Mouse (Mus musculus) layer of hippocampus, adult 11-12 months (tissue): ENCODE data around the gene Celf2.
A peak's percentile ranks its signal among the peaks of the same experiment; 100 is the strongest.

Source experiments
- DNase-seq: peaks from one replicate; pipeline ENCODE4 v3.0.0; 2022; ENCODE audit warnings: low spot score

Gene Celf2

DNA sequence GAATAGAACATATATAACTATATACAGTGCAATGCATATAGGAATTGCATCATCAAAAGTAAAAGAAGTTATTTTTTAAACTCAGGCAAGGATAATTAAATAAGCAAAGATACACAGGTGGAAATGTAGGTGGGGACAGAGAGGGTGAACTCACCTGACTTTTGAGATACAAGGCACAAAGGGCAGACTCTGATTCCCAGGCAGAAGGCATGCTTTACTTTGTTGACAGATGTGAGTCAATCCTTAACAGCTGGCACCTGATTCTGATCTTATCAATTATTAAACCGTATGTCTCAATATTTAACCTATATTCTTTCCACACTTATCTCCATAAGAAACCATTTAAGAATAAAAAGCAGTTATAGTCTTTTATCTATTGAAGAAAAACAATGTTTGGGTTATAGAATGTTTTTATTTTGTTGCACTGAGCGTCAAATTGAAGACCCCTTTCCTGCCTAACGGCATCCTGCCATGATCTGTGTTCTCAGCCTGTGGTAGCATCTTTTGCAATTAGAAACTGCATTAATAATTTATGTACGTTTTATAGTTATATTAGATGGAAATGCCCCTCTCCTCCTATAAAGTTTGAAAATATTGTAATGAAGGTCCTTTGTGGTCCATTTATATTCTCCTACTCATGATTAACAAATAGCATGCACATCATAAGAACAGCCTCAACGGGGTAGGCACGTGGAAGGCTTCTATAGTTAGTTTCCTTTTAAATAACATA, 491.8 kb downstream of the Celf2 start:
- no peak for DNase-seq

- DNase-seq: no peak
These were observed 496.2 kb downstream of the Celf2 start for GRCm38 (mm10) chr2:7013126-7013525.

DNA sequence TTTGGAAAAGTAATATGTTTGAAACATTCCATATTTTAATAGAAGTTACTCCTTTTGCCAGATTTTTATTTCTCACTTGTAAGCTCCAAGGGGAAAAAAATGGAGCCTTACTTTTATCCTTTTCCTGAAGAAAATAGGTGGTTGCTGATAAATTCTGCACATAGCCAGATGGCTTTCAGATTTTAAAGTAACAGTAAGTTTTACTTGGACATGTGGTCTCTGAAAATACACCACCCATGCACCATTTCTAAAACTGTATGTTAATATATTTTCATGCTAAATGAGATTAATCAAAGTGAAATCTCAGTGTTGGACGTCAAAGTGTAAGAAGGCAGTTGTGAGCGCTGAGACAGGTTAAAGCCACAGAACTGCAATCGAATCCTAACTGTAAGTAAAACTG, 502.5 kb downstream of the Celf2 start:
- DNase-seq: no peak

DNA sequence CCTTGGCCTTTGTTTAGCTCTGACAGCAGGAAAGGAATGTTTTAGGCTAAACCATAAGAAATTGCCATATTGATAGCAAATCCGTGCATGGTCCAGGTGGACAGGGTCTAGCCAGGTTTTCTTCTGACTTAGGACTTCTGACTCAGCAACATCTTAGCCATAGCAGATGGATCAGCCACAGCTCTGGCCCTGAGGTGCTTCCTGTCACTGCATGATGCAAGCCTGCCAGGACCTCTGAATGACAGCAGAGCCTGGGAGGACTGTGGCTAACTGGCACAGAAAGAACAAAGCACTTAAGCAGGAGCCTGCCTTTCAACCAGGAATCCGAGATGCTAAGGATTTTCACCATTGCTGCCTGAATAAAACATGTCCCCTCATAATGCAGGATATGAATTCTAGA, 507.4 kb downstream of the Celf2 start:
- DNase-seq: no peak

DNA sequence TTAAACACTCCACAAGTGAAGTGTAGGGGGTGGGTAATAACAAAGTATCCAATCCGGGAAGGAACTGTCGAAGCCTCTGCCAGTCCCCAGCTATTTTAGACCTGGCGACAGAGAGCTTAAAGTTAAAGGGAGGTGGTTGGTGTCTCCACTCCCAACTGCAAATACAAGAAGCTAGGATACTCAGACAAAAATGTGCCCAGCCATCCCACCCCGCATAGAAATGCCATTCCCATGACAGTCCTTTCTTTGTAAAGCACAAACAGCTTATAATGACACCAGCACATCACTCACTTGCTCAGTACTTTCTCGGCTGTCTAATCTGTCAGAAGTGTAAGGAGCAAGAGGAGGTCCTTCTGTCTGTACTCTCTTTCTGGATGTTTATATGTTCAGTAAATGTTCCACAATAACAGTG, 518.3 kb downstream of the Celf2 start:
- DNase-seq: no peak

GRCm38 (mm10) chr2:6985706-6986105, 523.7 kb downstream of the Celf2 start:
- no peak for DNase-seq

DNA sequence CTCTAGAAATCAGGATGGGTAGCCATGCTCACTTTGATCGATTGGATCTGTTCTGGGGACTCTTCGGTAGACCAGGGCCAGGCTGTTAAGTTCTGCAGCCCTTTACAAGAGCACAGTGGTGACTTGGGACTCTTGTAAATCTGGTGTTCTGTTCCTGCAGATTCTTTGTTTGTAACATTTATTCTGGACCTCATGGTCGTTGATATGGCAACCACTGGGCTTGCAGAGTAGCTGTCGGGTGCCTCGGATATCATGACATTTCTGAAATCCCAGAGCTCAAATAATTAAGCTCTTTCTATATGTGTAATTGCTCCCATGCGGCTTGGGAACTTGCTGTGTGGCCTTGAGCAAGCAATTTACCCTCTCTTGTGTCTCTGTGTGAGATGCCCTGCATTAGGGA, 525.5 kb downstream of the Celf2 start:
- DNase-seq: no peak

GRCm38 (mm10) chr2:6976300-6976699, 533.1 kb downstream of the Celf2 start:
- DNase-seq: no peak

- no peak for DNase-seq
These were observed 540.1 kb downstream of the Celf2 start for GRCm38 (mm10) chr2:6969228-6969627.

DNA sequence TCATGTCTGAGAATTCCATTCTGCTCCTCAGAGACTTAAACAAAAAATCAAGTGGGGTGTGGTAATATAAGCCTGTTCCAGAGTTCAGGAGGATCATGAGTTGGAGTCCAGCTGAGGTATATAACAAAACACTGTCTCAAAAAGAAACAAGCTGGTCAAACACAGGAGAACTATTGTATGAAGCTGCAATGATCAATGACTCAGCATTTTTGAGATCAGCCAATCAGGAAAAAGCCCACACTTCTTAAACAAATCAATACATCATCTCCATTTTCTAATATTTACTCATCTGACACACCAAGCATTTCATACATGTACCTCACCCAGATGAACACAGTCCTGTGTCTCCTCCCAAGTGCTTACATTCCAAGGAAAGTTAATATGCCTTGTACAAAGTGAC, 544.1 kb downstream of the Celf2 start:
- DNase-seq: no peak

- DNase-seq: no peak
These were observed 558.7 kb downstream of the Celf2 start for GRCm38 (mm10) chr2:6950702-6951101.

DNA sequence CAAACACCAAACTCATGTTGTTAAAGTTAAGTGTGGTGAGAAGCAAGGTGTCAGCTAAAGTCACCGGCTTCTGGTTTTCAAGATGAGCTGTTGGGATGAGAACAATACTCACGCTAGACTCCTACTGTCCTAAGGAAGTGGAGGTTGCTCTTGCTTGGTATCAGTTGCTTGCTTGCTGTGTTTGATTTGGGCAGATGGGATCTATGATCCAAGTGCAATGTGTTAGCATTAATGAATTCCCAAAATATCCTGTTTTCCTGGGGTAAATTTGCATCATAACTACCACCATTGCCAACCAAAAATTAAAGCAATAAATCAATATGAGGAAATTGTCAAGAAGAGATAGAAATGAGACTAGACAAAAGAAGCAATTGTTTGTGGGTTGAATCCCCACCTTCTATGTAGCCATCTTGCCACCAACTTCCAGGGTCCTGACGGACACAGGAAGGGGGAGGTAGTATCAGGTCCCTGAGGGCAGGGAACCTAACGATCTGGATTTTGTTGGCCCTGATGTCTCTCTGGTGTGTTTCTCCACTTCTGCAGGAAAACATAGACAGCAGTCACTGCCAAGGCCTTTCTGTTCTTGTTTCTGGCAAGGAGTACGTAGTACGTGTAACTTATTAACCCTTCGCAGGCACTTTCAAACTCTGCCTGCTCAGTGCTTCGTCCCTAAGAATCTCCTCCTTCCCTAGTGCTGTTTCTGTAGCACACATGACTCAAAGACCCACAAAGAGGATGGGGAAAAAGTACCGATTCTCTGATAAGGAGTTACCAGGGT, 563.5 kb downstream of the Celf2 start:
- no peak for DNase-seq

GRCm38 (mm10) chr2:6943651-6944050, 565.7 kb downstream of the Celf2 start:
- no peak for DNase-seq

GRCm38 (mm10) chr2:6942635-6943390, 566.5 kb downstream of the Celf2 start:
- no peak for DNase-seq

DNA sequence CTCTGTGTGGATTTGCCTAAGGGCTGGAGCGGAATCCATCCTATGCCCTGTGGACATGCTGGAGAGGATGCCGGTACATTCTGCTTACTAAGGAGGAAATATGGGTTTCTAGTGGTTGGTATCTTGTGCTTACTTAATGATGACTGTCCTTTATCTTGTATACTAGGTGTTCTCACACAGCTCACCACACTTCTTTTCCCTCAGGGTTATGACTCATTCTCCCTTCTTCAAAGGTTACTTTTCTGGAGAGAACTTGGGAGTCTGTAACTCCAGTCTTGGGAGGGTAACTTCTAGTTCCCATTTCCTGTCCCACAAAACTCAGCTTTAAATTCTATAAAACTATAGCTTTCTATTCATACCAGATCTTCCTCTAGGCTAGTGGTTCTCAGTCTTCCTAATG, 570.2 kb downstream of the Celf2 start:
- DNase-seq: no peak

- no peak for DNase-seq
These were observed 576.2 kb downstream of the Celf2 start for GRCm38 (mm10) chr2:6933130-6933529.

- DNase-seq: peak; percentile 40
These were observed 581.5 kb downstream of the Celf2 start for GRCm38 (mm10) chr2:6927693-6928360.

DNA sequence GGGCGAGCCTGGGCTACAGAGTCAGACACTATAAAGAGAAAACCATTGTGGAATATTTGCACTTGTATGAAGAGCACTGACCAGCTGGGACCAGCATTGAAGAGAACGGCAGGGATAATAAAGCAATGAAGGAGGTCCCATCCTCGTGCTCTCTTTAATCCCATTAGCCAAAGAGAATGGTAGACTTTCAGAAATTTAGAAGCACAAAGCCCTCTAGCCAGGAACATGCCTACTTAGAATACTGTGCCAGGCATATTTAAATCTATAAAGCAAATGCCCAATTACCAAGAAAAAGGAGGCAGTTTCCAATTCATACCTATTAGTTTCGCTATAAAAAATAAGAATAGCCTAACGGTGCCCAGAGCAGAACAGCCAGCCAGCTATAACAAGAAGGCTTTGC, 583.9 kb downstream of the Celf2 start:
- DNase-seq: no peak

GRCm38 (mm10) chr2:6923738-6924474, 585.5 kb downstream of the Celf2 start:
- DNase-seq: no peak

DNA sequence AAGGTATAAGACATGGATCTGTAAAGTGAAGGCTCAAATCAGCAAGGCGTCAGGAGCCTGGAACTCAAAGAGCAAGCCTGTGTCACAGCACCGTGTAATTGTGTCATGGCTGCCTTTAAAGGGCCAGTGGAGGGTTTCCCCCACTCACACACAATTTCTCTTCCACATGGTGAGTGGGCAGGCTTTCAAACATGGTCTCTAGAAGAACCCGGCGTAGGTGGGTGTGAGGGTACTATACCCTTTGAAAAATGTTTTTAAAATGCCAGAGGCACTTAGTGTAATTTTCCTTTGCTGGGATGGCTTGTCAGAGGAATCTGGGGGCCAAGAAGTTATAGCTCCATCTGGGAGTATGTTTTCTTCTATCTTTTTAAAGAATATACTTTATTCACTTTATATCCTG, 594.0 kb downstream of the Celf2 start:
- no peak for DNase-seq

DNA sequence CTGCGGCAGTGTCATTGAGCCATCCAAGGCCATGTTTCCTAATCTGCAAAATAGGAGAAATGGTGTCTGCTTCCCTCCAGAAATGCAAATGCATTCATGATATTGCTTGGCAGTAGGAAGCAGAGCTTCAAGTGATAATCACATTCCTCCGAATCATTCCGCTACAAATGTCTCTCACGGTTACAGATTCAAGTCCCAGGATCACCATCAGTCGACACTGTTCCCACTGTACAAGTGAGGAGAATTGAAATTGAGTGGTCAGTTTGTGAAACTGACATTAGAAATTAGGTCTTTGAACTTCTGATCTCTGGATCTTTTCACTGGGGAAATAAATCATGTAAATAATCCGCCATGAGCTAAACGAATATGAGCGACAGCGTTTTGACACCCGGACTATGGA, 596.0 kb downstream of the Celf2 start:
- DNase-seq: no peak

GRCm38 (mm10) chr2:6911932-6912331, 597.4 kb downstream of the Celf2 start:
- DNase-seq: peak; percentile 69
